Mouse (Mus musculus) c-Kit-negative CD71-positive TER-119-positive erythroid progenitor cells, embryonic 14.5 days (primary cell): Measurements from ENCODE around the gene Onecut3.

ENCODE experiments used
- DNase-seq: peaks from one replicate; pipeline ENCODE4 v3.0.0-alpha.2; 2013; ENCODE audit warnings: low read depth, low spot score

The Onecut3 gene

DNA sequence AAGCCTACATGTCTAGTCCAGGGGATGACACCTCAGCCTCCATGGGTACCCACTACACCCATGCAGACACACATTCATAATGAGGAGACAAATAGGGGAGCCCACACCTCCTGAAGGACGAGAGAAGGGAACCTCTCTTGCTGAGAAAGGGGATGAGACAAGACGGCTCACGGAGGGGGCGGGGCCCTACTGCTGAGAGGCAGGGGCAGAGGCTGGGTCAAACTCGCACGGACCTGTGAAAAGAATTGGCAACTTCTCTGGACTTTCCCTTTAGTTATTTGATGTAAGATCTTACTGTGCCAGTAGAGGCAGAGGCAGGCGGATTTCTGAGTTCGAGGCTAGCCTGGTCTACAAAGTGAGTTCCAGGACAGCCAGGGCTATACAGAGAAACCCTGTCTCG is 57.7 kb downstream of the Onecut3 start:
- DNase-seq: no peak

- DNase-seq: no peak
Observed at GRCm38 (mm10) chr10:80553575-80553974, 58.9 kb downstream of the Onecut3 start.

- DNase-seq: no peak
Observed at GRCm38 (mm10) chr10:80553997-80554396, 59.4 kb downstream of the Onecut3 start.

DNA sequence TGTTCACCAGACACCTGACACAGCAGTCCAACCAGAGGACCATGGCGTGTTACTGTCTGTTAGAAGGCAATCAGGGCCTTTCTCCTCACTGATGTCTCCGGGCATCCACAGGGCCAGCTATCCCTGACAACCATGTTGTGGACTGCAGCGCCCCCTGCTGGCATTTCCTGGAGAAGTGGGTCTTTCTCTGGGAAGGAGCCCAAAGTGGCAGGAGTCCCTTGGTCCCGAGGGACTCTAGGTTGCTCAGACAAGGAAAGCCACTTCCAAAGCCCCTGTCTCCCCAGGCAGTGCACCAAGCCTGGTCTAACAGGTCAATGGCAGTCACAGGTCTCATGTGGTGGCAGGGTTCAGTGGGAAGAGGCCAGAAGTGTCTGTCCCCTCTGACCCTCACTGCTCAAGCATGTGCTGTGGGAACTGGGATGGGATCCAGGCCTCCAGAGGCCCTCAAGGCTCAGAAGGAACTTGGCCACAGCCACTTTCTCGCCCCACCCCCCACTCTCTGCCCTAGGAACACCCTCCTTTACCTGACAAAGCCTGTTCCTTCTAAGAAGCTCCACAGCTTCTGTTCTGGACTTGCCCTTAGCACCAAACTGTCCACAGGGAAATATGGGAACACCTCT is 62.8 kb downstream of the Onecut3 start:
- DNase-seq: peak; percentile 75

GRCm38 (mm10) chr10:80559431-80559830 is 64.8 kb downstream of the Onecut3 start:
- DNase-seq: no peak

DNA sequence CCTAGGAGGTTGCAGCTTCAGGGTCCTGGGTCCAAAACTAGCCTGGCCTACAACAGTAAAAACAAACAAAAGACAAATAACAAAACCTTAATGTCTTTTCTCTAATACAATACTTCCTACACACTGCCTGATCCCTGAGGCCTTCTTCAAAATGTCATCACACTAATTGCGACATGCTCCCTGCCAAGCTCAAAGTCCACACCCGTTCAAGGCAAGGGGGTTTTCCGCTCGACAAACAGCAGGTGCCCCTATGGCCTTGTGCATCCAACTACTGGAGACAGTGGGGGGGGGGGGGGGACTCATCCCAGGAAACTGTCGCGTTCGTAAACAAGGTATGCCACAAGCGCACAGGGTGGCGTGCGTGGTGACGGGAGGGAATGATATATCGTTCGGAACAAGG is 66.0 kb downstream of the Onecut3 start:
- no peak for DNase-seq

DNA sequence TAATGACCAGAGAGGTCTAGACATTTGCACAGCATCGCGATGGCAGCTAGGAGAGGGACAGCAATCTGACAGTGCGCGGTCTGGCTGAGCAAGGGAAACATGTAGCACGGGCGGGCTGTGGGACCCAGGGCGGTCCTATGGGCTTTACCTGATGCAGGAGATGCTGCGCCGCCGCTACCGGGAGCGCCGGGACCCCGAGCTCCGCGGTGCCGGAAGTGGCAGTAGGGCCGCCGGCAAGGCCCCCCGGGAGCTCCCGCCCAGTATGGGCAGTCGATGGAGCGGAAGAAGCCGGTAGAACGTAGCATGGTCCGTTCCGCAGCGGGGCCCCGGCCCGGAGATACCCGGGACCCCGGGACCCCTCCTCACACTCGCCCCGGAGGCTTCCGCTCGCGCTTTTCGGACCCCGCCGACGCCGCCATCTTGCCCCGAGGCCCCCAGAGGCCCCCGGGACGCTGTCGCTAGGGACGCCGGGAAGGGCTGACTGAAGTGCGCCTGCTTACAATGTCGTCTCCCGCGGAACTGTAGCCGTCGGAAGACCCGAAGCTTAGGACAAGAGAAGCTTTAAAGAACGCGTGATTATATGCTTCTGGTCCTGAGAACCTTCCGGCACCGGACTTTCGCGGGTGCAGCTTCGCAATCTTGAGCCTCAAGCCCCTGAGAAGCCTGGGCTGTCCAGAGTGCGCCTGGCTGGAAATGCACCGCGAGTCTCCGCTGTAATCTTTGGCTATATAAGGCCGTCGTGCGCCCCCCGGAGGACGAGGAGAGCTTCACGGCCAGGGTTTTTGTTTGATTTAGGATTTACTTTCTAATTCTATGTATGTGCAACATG is 66.7 kb downstream of the Onecut3 start, which contains the start of gene Rexo1:
TSS of gene Rexo1 (minus strand) at position 445 of the 829 bp plus-strand sequence.
- DNase-seq: peak; percentile 91

- peak; percentile 75 for DNase-seq
Observed at GRCm38 (mm10) chr10:80566375-80567092, 71.9 kb downstream of the Onecut3 start.
